Mouse (Mus musculus): ENCODE results near the gene Foxc1. TPM values are rescaled to one million over a fixed set of nuclear protein-coding genes. Genes with fewer than 3 reads are reported as not detected.

Foxc1 gene
- polyA plus RNA-seq, 1 experiment from 2014 or later: 5.1 TPM

- ATAC-seq (ENCODE audit: low FRiP score, low read depth): no peak
- H3K9me3 ChIP-seq: no peaks in the 10 kb centered on the region
- H3K4me1 ChIP-seq: peaks cover 29% of the 10 kb centered on the region
- peak overlapping the region; percentile 82 for H3K4me2 ChIP-seq (replicated peaks)
- H3K27me3 ChIP-seq: peaks cover 81% of the 10 kb centered on the region
- peak overlapping the region; percentile 98 for H3K9ac ChIP-seq
- peaks cover 6% of the 10 kb centered on the region; the same call in 1 of the 2 replicates for H3K36me3 ChIP-seq
- peak overlapping the region; percentile 78 for H3K4me3 ChIP-seq
- under 1% methylated on average over 44 of the region's 47 CpGs for WGBS
- peak overlapping the region; percentile 99 for H3K27ac ChIP-seq
These were observed 1.3 kb downstream of the Foxc1 start for GRCm38 (mm10) chr13:31807736-31808115.

GRCm38 (mm10) chr13:31808116-31808803, 1.8 kb downstream of the Foxc1 start:
- H3K4me2 ChIP-seq (replicated peaks): peak overlapping the region; percentile 82
- H3K4me1 ChIP-seq: peaks cover 28% of the 10 kb centered on the region
- peak overlapping the region; percentile 98 for H3K9ac ChIP-seq
- H3K36me3 ChIP-seq: peaks cover 6% of the 10 kb centered on the region; the same call in 1 of the 2 replicates
- H3K27me3 ChIP-seq: peaks cover 81% of the 10 kb centered on the region
- ATAC-seq (ENCODE audit: low FRiP score, low read depth): no peak
- no peaks in the 10 kb centered on the region for H3K9me3 ChIP-seq
- H3K4me3 ChIP-seq: peak overlapping the region; percentile 78
- H3K27ac ChIP-seq: peak overlapping the region; percentile 99
- under 1% methylated on average over 70 of the region's 73 CpGs for WGBS

- Histone ChIP-seq H3K36me3 (peaks cover 6% of the 10 kb centered on the region; the same call in 1 of the 2 replicates), H3K9ac (peak overlapping the region; percentile 98), H3K9me3 (no peaks in the 10 kb centered on the region), H3K27ac (peak overlapping the region; percentile 99), H3K4me2 (replicated peaks) (peak overlapping the region; percentile 82), H3K27me3 (peaks cover 81% of the 10 kb centered on the region), H3K4me1 (peaks cover 28% of the 10 kb centered on the region), H3K4me3 (peak overlapping the region; percentile 78)
- ATAC-seq (ENCODE audit: low FRiP score, low read depth): no peak
- WGBS: 5% methylated on average over 16 of the region's 16 CpGs
These were observed 2.5 kb downstream of the Foxc1 start for GRCm38 (mm10) chr13:31808804-31809420.

- Histone ChIP-seq H3K9me3 (no peaks in the 10 kb centered on the region), H3K4me2 (replicated peaks) (peak overlapping the region; percentile 52)
These were observed 3.3 kb downstream of the Foxc1 start for GRCm38 (mm10) chr13:31809701-31810100.

GRCm38 (mm10) chr13:31810375-31810692, 3.9 kb downstream of the Foxc1 start:
- Histone ChIP-seq H3K27ac (peak overlapping the region; percentile 82), H3K4me1 (peaks cover 35% of the 10 kb centered on the region), H3K27me3 (peaks cover 81% of the 10 kb centered on the region), H3K4me3 (peak overlapping the region; percentile 57), H3K36me3 (peaks cover 6% of the 10 kb centered on the region; the same call in 1 of the 2 replicates), H3K9me3 (no peaks in the 10 kb centered on the region), H3K9ac (peak overlapping the region; percentile 87), H3K4me2 (replicated peaks) (peak overlapping the region; percentile 69)
- ATAC-seq (ENCODE audit: low FRiP score, low read depth): no peak
- WGBS: 2% methylated on average over 9 of the region's 9 CpGs

More at GRCm38 (mm10) chr13:31809701-31810100, 3.3 kb downstream of the Foxc1 start:
- peaks cover 30% of the 10 kb centered on the region for H3K4me1 ChIP-seq
- peaks cover 81% of the 10 kb centered on the region for H3K27me3 ChIP-seq
- peaks cover 6% of the 10 kb centered on the region; the same call in 1 of the 2 replicates for H3K36me3 ChIP-seq
- H3K9ac ChIP-seq: peak overlapping the region; percentile 75
- peak overlapping the region; percentile 46 for H3K4me3 ChIP-seq
- ATAC-seq (ENCODE audit: low FRiP score, low read depth): no peak
- H3K27ac ChIP-seq: peak overlapping the region; percentile 39; the same call in 1 of the 2 replicates
- 9% methylated on average over 6 of the region's 6 CpGs for WGBS

GRCm38 (mm10) chr13:31810693-31811541, 4.5 kb downstream of the Foxc1 start:
- Histone ChIP-seq H3K36me3 (peaks cover 6% of the 10 kb centered on the region; the same call in 1 of the 2 replicates), H3K27ac (peak overlapping the region; percentile 82), H3K9ac (peak overlapping the region; percentile 87), H3K4me1 (peaks cover 35% of the 10 kb centered on the region), H3K4me2 (replicated peaks) (peak overlapping the region; percentile 69), H3K27me3 (peaks cover 81% of the 10 kb centered on the region), H3K4me3 (peak overlapping the region; percentile 57), H3K9me3 (no peaks in the 10 kb centered on the region)
- no peak for ATAC-seq (ENCODE audit: low FRiP score, low read depth)
- WGBS: 1% methylated on average over 64 of the region's 65 CpGs

- no peak for ATAC-seq (ENCODE audit: low FRiP score, low read depth)
- Histone ChIP-seq H3K27me3 (peaks cover 81% of the 10 kb centered on the region), H3K4me1 (peaks cover 37% of the 10 kb centered on the region), H3K4me2 (replicated peaks) (peak overlapping the region; percentile 69), H3K9ac (peak overlapping the region; percentile 87), H3K36me3 (peaks cover 6% of the 10 kb centered on the region; the same call in 1 of the 2 replicates), H3K4me3 (peak overlapping the region; percentile 57), H3K27ac (peak overlapping the region; percentile 82), H3K9me3 (no peaks in the 10 kb centered on the region)
- 9% methylated on average over 44 of the region's 44 CpGs for WGBS
These were observed 5.1 kb downstream of the Foxc1 start for GRCm38 (mm10) chr13:31811542-31812021.

GRCm38 (mm10) chr13:31812701-31813100, 6.3 kb downstream of the Foxc1 start:
- Histone ChIP-seq H3K27ac (peak overlapping the region; percentile 55; the same call in 1 of the 2 replicates), H3K9ac (peak overlapping the region; percentile 87), H3K4me2 (replicated peaks) (peak overlapping the region; percentile 69), H3K27me3 (peaks cover 81% of the 10 kb centered on the region), H3K36me3 (peaks cover 6% of the 10 kb centered on the region; the same call in 1 of the 2 replicates), H3K9me3 (no peaks in the 10 kb centered on the region), H3K4me3 (peak overlapping the region; percentile 57), H3K4me1 (peaks cover 40% of the 10 kb centered on the region)
- ATAC-seq (ENCODE audit: low FRiP score, low read depth): no peak
- 52% methylated on average over 2 of the region's 2 CpGs for WGBS

GRCm38 (mm10) chr13:31815383-31816003, 9.1 kb downstream of the Foxc1 start:
- Histone ChIP-seq H3K4me1 (peaks cover 60% of the 10 kb centered on the region), H3K27ac (peak overlapping the region; percentile 12; the same call in 1 of the 2 replicates), H3K27me3 (peaks cover 92% of the 10 kb centered on the region), H3K9me3 (no peaks in the 10 kb centered on the region), H3K9ac (peak overlapping the region; percentile 50), H3K4me3 (peak overlapping the region; percentile 57), H3K36me3 (no peaks in the 10 kb centered on the region), H3K4me2 (replicated peaks) (peak overlapping the region; percentile 69)
- no peak for ATAC-seq (ENCODE audit: low FRiP score, low read depth)
- WGBS: 13% methylated on average over 15 of the region's 15 CpGs

- no peaks in the 10 kb centered on the region for H3K9me3 ChIP-seq
- peaks cover 79% of the 10 kb centered on the region for H3K27me3 ChIP-seq
- no peak overlapping the region for H3K4me3 ChIP-seq
- no peak for ATAC-seq (ENCODE audit: low FRiP score, low read depth)
- H3K9ac ChIP-seq: no peak overlapping the region
- WGBS: 21% methylated on average over 7 of the region's 7 CpGs
- no peaks in the 10 kb centered on the region for H3K36me3 ChIP-seq
- peak overlapping the region; percentile 14; the same call in 1 of the 2 replicates for H3K4me2 ChIP-seq (replicated peaks)
- peak overlapping the region; percentile 33; the same call in 1 of the 2 replicates for H3K27ac ChIP-seq
- peaks cover 80% of the 10 kb centered on the region for H3K4me1 ChIP-seq
These were observed 11.9 kb downstream of the Foxc1 start for GRCm38 (mm10) chr13:31818337-31818736.
